Mouse (Mus musculus) urinary bladder, adult 2 months (tissue): ENCODE results near the gene Slc26a8. TPM values are rescaled to one million over a fixed set of nuclear protein-coding genes. Genes with fewer than 3 reads are reported as not detected.

Source experiments
- DNase-seq: peaks from one replicate; pipeline ENCODE4 v3.0.0; 2022; ENCODE audit warnings: low spot score
- polyA plus RNA-seq: library from polyadenylated mRNA; depleted of rRNA; stranded (reverse); fragments of >200 nt; gene quantifications from 2 replicates; pipeline ENCODE4 v1.2.3, GENCODE M21; 2012

Gene Slc26a8
- polyA plus RNA-seq, 1 experiment, result 2.9 TPM

- DNase-seq, result no peak
These were observed 8.6 kb upstream of the Slc26a8 start for GRCm38 (mm10) chr17:28698672-28699071.

- DNase-seq, result no peak
These were observed 8.2 kb upstream of the Slc26a8 start for GRCm38 (mm10) chr17:28698245-28698644.

GRCm38 (mm10) chr17:28697290-28698195 lies 7.5 kb upstream of the Slc26a8 start:
- no peak for DNase-seq

GRCm38 (mm10) chr17:28696641-28697040 lies 6.6 kb upstream of the Slc26a8 start:
- DNase-seq, result no peak

GRCm38 (mm10) chr17:28694832-28695231 lies 4.8 kb upstream of the Slc26a8 start:
- DNase-seq, result no peak

- no peak for DNase-seq
These were observed 4.0 kb upstream of the Slc26a8 start for GRCm38 (mm10) chr17:28694078-28694477.

- no peak for DNase-seq
These were observed 3.1 kb upstream of the Slc26a8 start for GRCm38 (mm10) chr17:28693086-28693485.

GRCm38 (mm10) chr17:28692341-28692710 lies 2.3 kb upstream of the Slc26a8 start:
- DNase-seq, result peak; percentile 33

GRCm38 (mm10) chr17:28691687-28692340 lies 1.8 kb upstream of the Slc26a8 start:
- DNase-seq, result peak; percentile 54

GRCm38 (mm10) chr17:28690776-28691686 lies 998 bp upstream of the Slc26a8 start, which contains the start of gene Mapk14:
Gene Mapk14, plus strand, starts transcription at chr17:28691329.
- DNase-seq, result peak; percentile 98

- no peak for DNase-seq
These were observed 2.7 kb downstream of the Slc26a8 start for GRCm38 (mm10) chr17:28687354-28687753.

- no peak for DNase-seq
These were observed 5.4 kb downstream of the Slc26a8 start for GRCm38 (mm10) chr17:28684631-28685030.

- DNase-seq, result no peak
These were observed 6.4 kb downstream of the Slc26a8 start for GRCm38 (mm10) chr17:28683601-28684000.

GRCm38 (mm10) chr17:28682311-28683084 lies 7.5 kb downstream of the Slc26a8 start:
- DNase-seq, result no peak

- no peak for DNase-seq
These were observed 30.5 kb downstream of the Slc26a8 start for GRCm38 (mm10) chr17:28659564-28659963.

- DNase-seq, result no peak
These were observed 32.1 kb downstream of the Slc26a8 start for GRCm38 (mm10) chr17:28657936-28658335.

- no peak for DNase-seq
These were observed 39.8 kb downstream of the Slc26a8 start for GRCm38 (mm10) chr17:28650268-28650667.

GRCm38 (mm10) chr17:28648607-28649370 lies 41.2 kb downstream of the Slc26a8 start:
- no peak for DNase-seq

- no peak for DNase-seq
These were observed 43.8 kb downstream of the Slc26a8 start for GRCm38 (mm10) chr17:28646221-28646620.

GRCm38 (mm10) chr17:28644112-28644511 lies 45.9 kb downstream of the Slc26a8 start:
- DNase-seq, result no peak
